Mouse (Mus musculus): ENCODE data around the gene Tmem50b.
"Not testable (repeated sequence)": the region's sequence is repeated elsewhere in the genome, so short reads cannot be mapped to it uniquely, and the experiment has no call there.

Gene Tmem50b

GRCm38 (mm10) chr16:91534888-91535287 is 62.7 kb downstream of the Tmem50b start:
- DNase-seq = no peak

- no peak for DNase-seq
Measured at GRCm38 (mm10) chr16:91534477-91534876, 63.1 kb downstream of the Tmem50b start.

- no peak for DNase-seq
Measured at GRCm38 (mm10) chr16:91533097-91534001, 64.3 kb downstream of the Tmem50b start.

- no peak for DNase-seq
Measured at GRCm38 (mm10) chr16:91532429-91532828, 65.2 kb downstream of the Tmem50b start.

- no peak for DNase-seq
Measured at GRCm38 (mm10) chr16:91531856-91532255, 65.7 kb downstream of the Tmem50b start.

- not testable (repeated sequence) for DNase-seq
Measured at GRCm38 (mm10) chr16:91530830-91531229, 66.8 kb downstream of the Tmem50b start.

- DNase-seq = no peak
Measured at GRCm38 (mm10) chr16:91528578-91528977, 69.0 kb downstream of the Tmem50b start.

GRCm38 (mm10) chr16:91527500-91527899 is 70.1 kb downstream of the Tmem50b start:
- DNase-seq = no peak

GRCm38 (mm10) chr16:91527051-91527450 is 70.5 kb downstream of the Tmem50b start:
- DNase-seq = peak; percentile 60

- DNase-seq = no peak
Measured at GRCm38 (mm10) chr16:91526274-91526673, 71.3 kb downstream of the Tmem50b start.

All from kidney, postnatal 14 days (tissue).